Mouse (Mus musculus) splenic B cell, adult 2 months (primary cell): ENCODE results near the gene Syt5.
A peak's percentile ranks its signal among the peaks of the same experiment; 100 is the strongest.
"Not testable (repeated sequence)": the region's sequence is repeated elsewhere in the genome, so short reads cannot be mapped to it uniquely, and the experiment has no call there.

ENCODE experiments used
- DNase-seq: peaks from one replicate; pipeline ENCODE4 v3.0.0-alpha.2; 2011; ENCODE audit warnings: low read depth, low spot score
- H3K27me3 ChIP-seq: 2 replicates; pipeline ENCODE4 v1.6.1; 2012; ENCODE audit warnings: mild to moderate bottlenecking, low read length, moderate library complexity, mixed read lengths; ENCODE audit not compliant: control insufficient read depth, poor library complexity, insufficient read depth, severe bottlenecking
- H3K36me3 ChIP-seq: 2 replicates; pipeline ENCODE4 v1.6.1; 2012; ENCODE audit warnings: mild to moderate bottlenecking, low read length, moderate library complexity, mixed read lengths; ENCODE audit not compliant: control insufficient read depth, poor library complexity, insufficient read depth, severe bottlenecking

Gene Syt5

DNA sequence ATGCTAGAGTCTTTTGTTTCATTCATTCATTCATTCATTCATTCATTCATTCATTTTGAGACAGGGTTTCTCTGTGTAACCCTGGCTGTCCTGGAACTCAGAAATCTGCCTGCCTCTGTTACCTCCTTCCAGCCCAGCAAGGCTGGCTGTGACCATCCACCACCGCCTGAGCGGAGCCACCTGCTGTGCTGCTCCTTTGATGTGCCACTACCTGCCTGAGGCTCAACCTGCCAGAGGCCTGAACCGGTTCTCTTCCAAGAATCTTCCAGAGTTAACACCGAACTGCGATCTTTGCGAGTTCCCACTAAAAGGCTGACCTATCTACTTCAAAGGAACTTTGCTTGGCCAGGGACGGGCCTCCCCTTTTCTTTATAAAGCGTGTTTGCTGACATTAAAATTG lies 17.2 kb downstream of the Syt5 start:
- DNase-seq, H3K36me3 ChIP-seq, H3K27me3 ChIP-seq: not testable (repeated sequence)

DNA sequence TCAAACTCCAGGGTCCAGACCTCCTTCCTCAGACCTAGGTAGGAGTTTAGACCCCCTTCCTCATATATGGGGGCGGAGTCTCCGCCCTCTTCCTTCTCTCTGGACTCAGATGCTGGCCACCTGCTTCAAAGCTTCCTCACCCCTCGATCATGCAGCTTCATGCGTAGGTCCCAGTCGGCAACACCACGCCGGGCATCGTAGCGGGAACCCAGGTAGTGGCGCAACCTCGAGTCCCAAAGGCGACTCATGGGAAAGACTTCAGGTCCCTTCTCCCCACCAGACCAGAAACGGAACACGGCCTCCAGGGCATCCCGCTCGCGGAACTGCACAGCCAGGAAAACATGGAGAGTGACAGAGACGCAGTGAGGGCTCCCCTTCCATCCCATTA lies 20.0 kb downstream of the Syt5 start:
- no peaks in the 10 kb centered on the region for H3K36me3 ChIP-seq
- H3K27me3 ChIP-seq: no peaks in the 10 kb centered on the region
- DNase-seq: no peak

DNA sequence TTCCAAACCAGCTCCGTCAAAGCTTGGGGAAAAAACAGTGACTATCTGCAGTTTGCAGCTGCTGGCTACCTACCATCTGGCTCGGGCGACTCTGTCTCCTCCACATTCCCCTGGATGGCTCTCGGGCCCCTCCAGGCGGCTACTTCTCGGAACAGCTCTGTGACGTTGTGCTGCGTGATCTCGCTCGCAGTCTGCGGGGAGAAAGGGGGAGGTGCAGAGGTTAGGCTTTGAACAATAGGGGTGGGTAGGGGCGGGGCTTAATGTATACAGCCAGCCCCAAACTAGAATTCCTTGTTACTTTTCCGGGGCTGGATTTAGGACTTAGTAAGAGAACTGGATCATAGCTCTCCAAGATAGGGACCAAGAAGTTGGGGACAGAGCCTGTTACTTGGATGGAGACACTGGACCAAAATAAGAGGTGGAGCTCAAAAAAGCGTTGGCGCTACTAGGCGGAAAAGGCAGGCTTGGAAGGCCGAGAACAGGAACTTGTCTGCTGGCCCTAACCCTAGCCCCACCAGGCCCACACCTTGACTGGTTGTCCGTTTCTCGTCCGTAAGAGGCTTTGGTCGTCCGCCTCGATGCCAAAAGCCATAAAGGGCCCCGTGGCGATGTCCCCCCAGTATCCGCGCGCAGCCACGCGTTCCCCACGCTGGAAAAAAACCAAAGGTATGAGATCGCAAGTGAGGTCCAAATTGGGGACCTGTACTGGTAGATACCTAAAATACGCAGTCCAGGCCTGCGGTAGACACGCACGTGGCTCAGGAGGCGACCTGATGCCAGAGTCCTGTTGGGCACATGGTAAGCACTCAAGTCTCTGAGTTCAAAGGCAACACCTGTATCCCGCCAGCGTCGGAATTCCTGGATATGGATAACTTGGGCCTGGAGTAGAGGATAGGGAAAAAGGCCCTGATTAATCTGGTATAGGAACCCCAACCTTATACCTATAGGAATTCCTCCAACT lies 20.7 kb downstream of the Syt5 start:
- Histone ChIP-seq H3K27me3 (no peaks in the 10 kb centered on the region), H3K36me3 (no peaks in the 10 kb centered on the region)
- DNase-seq: peak; percentile 90

DNA sequence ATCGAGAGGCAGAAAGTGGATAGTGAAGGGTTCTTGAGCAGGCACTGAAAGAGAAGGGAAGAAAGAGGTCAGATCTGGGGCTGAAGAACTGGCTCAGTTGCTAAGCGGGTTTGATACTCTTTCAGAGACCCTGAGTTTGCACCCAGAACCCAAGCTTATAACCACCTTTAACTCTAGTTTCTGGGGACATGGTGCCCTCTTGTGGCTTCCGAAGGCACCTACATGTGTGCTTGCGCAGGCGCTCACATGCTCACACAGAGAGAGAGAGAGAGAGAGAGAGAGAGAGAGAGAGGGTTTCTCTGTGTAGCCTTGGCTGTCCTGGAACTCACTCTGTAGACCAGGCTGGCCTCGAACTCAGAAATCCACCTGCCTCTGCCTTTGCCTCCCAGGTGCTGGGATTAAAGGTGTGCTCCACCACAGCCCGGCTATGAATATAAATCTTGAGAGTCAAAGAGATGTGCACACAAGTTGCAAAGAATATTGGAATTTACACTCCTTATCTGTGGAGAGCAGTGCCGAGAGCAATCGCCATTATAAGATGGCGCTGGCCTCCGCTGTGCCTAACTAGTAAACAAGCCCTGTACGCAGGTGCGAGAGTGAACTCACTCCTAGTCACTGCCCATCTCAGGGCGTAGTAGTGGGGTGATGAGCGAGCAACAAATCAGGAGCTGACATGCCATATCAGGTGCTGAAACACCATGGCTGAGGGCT lies 23.0 kb downstream of the Syt5 start, which contains the start of gene Tnni3:
TSS of gene Tnni3 (minus strand) at position 18 of the 711 bp plus-strand sequence.
- H3K36me3 ChIP-seq, H3K27me3 ChIP-seq: not testable (repeated sequence)
- peak; percentile 84 for DNase-seq

DNA sequence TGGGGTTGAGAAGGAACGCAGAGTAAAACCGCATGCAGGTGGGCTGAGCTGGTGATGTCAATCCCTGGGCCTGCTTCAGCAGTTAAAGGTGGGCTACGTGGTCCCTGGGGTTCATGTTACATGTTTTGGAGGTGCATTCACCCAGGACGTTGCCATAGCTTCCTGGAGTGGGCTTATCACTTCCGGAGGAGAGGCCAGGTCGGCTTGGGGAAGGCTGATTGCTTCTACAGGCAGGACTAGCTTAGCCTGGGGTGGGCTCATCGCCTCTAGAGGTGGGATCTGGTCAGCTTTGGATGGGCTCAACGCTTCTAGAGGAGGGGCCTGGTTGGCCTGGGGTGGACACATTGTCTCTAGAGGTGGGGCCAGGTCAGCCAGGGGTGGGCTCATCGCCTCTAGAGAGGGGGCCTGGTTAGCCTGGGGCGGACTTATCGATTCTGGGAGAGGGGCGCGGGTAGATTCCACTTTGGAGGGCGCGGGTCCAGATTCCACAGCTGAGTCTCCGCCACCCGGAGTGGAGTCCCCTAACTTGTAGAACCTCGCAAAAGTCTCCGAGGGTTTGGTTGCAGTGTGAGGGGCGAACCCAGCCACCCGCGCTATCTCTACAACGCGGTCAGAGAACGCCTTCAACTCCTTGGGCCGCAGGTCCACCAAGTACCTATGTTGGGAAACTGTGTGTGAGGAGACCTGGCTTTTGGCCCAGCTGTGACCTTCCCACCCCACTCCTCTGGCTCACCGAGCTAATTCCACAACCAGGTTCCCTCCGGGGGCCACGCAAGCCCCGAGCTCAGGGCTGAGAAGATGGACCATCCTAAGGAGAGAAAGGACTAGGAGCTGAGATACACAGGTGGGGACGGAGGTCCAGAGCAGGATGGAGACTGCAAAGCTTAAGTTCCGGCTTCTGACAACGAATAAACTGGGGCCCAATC lies 23.9 kb downstream of the Syt5 start:
- Histone ChIP-seq H3K36me3 (no peaks in the 10 kb centered on the region), H3K27me3 (no peaks in the 10 kb centered on the region)
- DNase-seq: no peak

DNA sequence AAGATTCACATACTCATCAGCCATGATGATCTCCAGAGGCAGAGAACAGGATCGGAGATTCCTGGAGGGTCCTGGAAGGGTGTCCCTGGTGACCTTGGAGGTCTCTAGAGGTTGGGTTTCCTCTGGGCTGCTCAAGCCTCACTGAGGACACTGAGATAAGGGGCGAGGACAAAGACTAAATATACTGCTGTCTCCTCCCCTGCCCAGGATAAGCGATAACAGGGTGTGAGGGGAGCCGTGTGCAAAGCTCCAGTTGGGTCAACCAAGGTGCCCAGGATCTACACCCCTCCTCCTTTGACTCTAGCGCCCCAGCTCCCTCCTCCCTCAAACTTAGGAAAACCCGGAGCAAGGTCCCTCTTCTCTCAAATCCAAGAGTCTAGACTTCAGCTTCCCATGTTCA lies 25.0 kb downstream of the Syt5 start:
- no peaks in the 10 kb centered on the region for H3K36me3 ChIP-seq
- H3K27me3 ChIP-seq: no peaks in the 10 kb centered on the region

DNA sequence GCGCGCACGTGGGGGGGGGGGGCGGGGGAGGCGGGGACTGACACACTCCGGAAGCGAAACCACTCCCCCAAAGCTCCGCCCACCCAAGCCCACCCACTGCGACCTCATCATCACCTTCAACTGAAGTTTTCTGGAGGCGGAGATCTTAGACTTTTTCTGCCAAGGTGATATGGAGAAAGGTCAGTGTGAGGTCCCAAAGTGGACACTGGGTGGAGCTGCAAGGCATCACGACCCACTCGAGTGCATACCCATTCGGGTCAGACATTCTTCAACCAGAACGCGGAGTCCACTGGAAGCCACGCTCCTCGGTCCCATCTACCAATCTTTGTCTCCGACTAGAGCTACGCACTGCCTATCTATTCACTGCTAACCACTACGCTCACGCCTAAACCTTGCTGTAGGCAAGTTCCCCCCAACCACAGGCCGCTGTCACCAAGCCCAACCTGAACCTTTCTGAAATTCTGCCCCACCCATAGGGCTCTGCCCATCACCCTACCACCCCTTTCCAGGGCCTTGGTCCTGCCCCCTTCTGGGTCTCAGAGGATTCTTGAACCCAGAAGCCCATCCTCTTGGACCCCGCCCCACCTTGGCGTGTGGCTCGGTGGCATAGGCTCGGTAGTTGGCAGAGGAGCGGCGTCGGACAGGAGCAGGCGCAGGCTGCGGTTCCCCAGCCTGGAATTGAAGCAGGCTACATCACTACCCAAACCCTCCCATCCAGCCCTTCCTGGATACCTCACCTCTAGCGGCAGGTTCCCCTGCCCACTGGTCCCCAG lies 25.9 kb downstream of the Syt5 start:
- no peak for DNase-seq
- Histone ChIP-seq H3K27me3 (no peaks in the 10 kb centered on the region), H3K36me3 (no peaks in the 10 kb centered on the region)

More for the DNA sequence above, 25.0 kb downstream of the Syt5 start:
- no peak for DNase-seq

DNA sequence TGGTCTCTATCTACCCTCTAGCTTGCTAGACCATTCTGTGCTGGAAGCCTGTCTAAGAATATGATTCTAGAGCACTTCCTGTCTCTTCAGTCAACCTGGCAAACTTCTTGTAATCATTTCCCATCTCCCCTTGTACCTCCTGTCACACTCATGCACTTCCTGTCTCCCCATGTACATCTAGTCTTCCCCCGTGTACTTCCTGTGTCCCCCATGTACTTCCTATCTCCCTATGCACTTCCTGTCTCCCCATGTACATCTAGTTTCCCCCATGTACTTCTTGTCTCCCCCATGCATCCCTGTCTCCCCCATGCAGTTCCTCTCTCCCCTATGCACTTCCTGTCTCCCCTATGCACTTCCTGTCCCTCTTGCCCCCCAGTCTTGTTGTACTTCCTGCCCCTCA lies 28.9 kb downstream of the Syt5 start:
- Histone ChIP-seq H3K36me3 (no peaks in the 10 kb centered on the region), H3K27me3 (no peaks in the 10 kb centered on the region)
- DNase-seq: peak; percentile 42

DNA sequence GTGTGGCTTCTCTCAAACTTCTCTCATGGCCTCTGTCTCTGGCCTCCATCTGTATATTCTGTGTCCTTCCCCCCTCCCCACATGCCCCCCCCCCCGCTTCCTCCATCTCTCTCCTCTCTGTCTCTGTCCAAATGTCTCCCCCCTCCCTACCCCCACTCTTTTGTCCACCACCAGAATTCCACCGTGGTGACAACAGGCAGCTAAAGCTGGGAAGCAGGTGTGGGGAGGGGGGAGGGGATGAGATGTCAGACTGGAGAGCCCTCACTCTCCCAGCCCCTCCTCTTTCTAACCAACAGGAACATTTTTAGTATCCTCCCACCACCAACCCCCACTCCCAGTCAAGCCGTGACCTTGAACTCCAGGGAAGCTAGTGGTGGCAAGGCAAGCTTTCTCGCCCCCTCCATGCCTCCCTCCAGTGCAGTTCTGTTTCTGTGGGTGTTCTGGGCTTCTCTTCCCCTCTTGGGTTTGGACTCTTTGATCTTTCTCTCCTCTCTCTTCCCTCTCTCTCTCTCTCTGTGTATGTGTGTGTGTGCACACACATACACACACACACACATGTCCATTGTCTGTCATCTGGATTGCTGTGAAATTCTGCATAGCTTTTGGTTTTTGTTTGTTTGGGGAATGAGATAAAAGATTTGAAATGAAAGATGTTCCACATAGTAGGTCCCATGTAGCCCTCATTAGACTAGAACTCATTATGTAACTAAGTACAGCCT lies 30.9 kb downstream of the Syt5 start, which contains the start of gene Tnnt1:
TSS of gene Tnnt1 (minus strand) at position 51 of the 719 bp plus-strand sequence.
- no peak for DNase-seq
- Histone ChIP-seq H3K27me3 (no peaks in the 10 kb centered on the region), H3K36me3 (no peaks in the 10 kb centered on the region)

DNA sequence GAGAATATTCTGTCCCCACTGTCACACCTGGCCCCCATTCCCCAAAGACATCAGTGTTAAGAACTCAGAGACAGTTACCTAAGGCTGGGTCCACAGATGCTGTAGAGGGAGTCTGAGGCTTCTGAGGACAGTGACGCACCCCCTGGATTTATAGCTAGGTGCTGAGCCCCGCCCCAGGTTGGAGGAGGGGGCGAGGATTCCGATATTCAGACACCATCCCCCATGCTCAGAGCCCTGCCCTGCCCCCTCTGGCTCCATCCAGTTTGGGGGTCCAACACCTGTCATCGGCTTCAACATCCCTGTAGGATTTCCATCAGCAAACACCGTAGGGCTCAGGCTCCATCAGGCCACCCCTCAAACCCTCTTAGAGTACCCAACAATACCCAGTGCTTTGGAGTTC lies 31.5 kb downstream of the Syt5 start:
- Histone ChIP-seq H3K36me3 (no peaks in the 10 kb centered on the region), H3K27me3 (no peaks in the 10 kb centered on the region)
- no peak for DNase-seq

DNA sequence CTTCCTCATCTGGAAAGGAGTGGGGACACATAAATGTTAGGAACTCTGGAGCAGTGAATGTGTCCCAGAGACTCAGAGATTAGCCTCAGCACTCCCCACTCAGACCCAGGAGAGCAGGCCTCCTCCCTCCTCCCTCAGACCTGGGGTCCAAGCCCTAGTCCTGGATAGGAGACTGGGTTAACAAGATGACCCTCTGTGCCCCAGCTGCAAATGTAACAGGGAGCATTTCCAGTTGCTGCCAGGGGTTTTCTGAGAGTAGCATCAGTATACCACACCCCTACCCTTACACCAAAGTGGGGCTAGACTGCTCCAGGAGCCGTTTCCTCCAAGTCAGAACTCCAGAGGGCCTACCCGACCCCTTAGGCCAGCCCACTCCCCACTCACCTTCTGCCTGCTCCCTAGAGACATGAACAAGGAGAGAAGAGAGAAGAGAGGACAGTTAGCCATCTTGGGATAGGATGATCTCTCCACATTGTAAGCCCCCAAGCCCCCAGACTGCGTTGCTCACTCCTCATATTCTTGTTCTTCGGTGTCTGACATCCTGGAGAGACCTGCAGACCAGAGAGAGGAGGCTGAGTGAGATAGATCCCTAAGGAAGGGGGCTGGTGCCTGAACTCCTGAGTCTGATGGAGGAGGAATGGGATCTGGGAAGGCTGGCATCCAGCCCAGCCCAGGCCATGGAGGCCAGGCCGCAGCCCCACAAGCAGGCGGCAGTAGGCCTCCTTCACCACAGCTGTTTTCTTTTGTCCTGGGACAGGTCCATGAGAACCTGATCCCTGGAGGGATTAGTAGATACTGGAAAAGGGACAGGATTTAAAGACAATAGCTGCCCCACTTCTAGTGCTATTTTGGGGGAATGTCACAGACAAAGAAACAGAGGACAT lies 33.3 kb downstream of the Syt5 start:
- no peak for DNase-seq
- no peaks in the 10 kb centered on the region for H3K36me3 ChIP-seq
- no peaks in the 10 kb centered on the region for H3K27me3 ChIP-seq

DNA sequence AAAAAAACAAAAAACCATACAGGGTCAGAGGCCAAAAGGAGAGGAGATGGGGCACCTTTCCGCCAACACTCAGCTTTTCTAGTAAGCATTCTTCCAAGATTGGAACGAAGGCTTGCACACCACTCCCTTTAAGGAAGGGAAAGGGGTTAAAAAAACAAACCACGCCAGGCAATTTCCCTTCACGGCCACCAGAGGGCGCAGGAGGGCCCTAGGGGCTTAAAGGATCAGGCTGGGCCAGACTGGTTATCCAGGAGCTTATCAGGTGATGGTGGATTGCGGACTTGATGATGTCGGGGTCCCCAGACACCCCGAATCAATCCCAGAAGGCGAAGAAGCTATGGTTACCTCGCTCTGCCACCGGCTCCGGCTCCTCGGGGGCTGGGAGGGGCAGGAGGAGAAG lies 34.1 kb downstream of the Syt5 start:
- DNase-seq: peak; percentile 74
- H3K27me3 ChIP-seq: no peaks in the 10 kb centered on the region

More for the DNA sequence above, 34.1 kb downstream of the Syt5 start:
- no peaks in the 10 kb centered on the region for H3K36me3 ChIP-seq
